Mouse (Mus musculus): ENCODE data around the gene Olfr487.
"Not testable (repeated sequence)": the region's sequence is repeated elsewhere in the genome, so short reads cannot be mapped to it uniquely, and the experiment has no call there.

Olfr487 gene

DNA sequence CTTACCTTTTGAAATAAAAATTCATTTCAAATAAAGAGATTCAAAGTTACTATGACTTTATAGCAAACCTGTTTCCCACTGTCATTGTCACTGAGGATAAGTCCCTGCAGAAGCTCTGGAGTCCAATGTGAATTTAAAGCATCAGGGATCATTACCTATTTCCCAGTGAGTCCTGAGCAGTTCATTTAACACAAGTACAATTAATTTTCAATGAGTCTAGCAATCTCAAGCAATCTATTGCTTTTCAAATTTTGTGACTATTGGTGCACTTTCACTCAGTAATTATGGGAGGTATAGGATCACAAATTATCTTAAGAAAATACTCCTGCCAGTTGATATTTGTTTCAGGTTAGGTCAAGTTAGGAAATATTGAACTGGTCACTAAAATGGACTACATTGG, at the start of gene Olfr487:
Olfr487 (minus strand) TSS at position 101 of the 400 bp plus-strand sequence.
- not testable (repeated sequence) for DNase-seq

DNA sequence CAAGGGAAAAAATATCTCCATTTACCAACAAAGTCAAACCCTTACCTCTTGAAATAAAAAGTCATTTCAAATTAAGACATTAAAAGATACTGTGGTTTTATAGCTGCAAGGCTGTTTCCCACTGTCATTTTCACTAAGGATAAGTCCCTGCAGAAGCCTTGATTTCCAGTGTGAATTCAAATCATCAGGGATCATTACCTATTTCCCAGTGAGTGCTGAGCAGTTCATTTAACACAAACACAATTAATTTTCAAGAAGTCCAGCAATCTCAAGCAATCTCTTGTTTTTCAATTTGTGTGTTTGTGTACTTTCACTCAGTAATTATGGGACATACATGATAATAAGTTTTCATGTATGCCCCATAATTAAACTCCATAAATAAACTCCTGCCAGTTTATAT, 43.8 kb upstream of the Olfr487 start, which contains the start of gene Olfr488:
Olfr488 (minus strand) TSS at position 101 of the 400 bp plus-strand sequence.
- no peak for DNase-seq

DNA sequence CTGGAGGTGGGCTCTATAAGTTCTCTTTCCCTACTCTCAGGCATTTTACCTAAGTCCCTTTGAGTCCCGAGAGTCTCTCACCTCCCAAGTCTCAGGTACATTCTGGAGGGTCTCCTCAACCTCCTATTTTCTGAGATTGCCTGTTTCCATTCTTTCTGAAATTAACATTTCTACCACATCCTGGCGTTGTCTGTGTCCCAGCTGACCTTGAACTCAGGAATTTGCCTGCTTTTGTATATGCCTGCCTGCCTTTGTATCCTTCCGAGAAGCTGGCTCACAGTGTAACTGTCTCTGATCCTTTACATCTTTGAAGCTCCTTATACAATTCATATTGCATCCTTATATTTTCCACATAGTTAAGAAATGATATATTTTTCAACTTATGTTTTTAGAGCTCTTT, 19.1 kb upstream of the Olfr487 start:
- DNase-seq: no peak

DNA sequence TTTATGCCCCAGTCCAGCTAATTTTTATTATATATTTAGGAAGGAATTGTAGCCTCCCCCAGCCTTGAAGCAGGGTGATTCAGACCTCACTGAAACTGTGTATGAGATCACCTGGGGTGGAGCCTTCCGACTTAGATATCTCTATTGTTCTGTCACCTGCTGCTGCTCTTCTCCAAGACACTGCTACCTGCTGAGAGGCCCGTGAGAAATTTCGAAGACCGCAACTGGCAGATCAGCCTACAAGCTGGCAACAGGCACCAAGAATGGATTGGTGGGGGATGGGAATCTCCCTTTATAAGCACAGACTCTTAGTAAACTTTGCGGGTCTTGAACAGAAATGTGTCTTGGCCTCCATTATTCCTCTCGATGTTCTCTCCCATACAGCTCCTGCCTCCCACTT, 17.5 kb downstream of the Olfr487 start:
- no peak for DNase-seq

DNA sequence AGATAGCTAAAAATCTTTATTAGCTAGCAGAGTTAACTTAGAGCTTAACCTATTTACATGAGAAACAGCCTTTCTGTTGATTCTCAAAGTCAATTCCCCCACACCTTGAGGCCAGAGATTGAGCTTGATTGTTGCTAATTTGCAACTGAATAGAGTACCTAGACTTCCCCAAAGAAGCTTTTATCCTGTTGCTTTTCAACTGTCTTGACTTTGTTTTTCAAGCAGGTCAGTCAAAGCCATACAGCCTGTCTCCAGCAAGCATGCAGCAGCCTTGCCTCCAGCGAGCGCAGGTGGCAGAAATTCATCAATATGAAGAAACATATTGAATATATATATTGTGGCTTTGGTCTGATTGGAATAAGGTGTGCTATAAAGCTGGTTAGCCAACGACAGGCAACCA, 18.1 kb downstream of the Olfr487 start:
- DNase-seq: not testable (repeated sequence)

DNA sequence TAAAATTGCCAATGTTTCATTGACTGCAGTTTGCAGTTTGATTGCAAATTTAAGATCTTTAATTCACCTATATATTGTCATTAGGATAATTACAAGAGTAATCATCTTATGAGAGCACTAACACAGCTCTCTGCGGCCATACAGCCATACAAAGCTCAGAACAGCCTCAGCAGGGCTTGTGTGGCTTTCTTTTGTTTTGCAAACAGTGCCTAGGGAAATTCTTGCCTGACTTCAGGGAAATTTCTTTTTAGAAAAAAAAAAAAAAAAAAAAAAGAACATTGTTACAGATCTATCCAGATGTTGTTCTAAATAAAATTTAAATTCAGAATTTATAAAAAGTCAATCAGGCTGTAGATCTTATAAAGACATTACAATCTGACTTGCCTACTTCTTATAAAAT, 21.7 kb downstream of the Olfr487 start:
- not testable (repeated sequence) for DNase-seq

DNA sequence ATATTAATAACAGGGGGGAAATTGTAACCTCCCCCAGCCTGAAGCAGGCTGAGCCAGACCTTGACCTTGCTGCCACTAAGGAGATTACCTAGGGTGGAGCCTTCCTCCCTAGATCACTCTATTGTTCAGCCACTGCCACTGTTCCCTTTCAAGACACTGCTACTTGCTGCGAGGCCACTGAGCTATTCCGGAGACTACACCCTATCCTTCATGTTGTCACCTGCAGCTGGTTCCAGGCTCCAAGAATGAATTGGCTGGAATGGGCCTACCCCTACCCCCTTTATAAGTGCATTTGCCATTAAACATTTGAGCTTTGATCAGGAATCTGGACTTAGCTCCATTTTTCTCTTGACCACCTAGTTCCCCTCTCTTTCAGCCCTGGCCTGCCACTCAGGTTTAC, 23.2 kb downstream of the Olfr487 start:
- DNase-seq: not testable (repeated sequence)

DNA sequence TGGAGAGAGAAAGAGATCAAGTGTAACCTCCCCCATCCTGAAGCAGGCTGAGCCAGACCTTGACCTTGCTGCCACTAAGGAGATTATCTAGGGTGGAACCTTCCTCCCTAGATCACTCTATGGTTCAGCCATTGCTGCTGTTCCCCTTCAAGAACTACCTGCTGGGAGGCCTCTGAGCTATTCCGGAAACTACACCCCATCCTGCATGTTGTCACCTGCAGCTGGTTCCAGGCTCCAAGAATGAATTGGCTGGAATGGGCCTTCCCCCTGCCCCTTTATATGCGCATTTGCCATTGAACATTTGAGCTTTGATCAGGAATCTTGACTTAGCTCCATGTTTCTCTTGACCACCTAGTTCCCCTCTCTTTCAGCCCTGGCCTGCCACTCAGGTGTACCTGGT, 29.2 kb downstream of the Olfr487 start:
- not testable (repeated sequence) for DNase-seq

DNA sequence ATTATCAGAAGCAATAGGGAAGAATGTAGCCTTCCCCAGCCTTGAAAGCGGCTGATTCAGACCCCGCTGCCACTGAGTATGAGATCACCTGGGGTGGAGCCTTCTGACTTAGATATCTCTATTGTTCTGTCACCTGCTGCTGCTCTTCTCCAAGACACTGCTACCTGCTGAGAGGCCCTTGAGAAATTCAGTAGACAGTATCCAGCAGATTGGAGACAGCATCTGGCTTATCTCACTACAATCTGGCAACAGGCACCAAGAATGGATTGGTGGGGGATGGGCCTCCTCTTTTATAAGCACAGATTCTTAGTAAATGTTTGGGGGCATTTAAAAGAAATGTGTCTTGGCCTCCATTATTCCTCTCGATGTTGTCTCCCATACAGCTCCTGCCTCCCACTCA, 30.0 kb downstream of the Olfr487 start:
- not testable (repeated sequence) for DNase-seq

DNA sequence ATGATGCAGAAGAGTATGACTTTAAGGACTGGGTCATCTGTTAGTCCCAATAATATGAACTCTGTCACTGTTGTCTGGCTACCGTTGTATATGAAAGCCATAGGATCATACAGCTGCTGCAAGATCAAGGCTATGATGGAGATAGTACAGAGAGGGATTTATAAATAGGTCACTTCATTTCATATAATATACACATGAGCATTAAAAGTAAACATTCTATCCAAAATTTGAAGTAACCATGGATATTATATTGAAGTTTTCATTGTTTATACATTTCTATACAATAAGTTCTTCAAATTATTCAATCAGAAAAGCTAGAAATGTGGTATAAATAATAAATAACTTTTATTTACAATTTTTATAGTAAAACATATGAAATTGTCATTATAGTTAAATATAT, 41.8 kb downstream of the Olfr487 start, which contains the start of gene Olfr486:
Olfr486 (minus strand) TSS at position 101 of the 400 bp plus-strand sequence.
- DNase-seq: not testable (repeated sequence)

DNA sequence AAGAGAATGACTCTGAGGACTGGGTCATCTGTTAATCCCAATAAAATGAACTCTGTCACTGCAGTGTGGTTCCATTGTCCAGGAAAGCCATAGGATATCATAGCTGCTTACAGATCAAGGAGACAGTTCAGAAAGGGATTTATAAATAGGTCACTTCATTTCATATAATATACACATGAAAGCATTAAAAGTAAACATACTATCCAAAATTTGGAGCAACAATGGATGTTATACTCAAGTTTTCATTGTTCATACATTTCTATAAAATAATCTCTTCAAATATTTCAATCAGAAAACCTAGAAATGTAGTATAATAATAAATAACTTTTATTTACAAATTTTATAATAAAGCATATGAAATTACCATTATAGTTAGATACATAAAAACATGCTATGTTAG, 54.7 kb downstream of the Olfr487 start, which contains the start of gene Olfr485:
Olfr485 (minus strand) TSS at position 101 of the 400 bp plus-strand sequence.
- no peak for DNase-seq

All from cerebellum, postnatal 25 days (tissue).